Mouse (Mus musculus) urinary bladder, postnatal 10 days (tissue): ENCODE measurements around the gene Thg1l.
A peak's percentile ranks its signal among the peaks of the same experiment; 100 is the strongest.

Experiments
- DNase-seq: peaks from one replicate; pipeline ENCODE4 v3.0.0; 2022; ENCODE audit warnings: low spot score

Gene Thg1l

GRCm38 (mm10) chr11:45955127-45955627 is at the start of gene Thg1l:
Gene Thg1l (minus strand): TSS chr11:45955494.
- peak; percentile 48 for DNase-seq

DNA sequence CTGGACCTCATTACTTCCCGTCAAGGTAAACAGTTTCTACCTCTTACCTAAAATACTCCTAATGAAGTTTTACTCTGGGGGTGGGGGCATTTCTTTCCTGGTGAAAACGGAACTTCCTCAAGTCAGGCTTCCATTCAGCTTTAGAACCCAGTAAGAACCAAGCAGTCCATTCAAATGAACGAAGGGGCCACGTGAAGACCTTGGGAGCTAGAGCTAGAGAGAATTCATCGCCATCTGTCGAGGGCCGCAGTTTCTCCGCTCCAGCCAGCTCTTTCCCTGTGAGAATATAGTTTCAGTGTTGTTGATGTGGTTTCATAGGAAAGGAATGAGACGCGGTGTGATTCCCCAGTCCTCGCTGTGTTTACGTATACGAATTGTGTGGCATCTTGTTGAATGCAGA is 36.8 kb upstream of the Thg1l start:
- DNase-seq, result no peak

DNA sequence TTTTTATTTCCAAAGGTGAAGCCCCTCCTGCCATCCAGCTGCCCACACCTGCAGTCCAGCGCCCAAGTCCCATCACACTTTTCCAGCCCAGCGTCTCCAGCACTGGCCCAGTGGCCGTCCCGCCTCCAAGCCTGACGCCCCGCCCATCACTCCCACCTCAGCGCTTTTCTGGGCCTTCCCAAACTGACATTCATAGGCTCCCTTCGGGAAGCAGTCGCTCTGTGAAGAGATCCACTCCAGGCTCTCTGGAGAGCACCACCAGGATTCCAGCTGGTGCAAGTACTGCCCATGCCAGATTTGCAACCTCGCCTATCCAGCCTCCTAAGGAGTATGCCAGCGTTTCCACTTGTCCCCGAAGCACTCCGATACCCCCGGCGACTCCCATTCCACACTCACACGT is 36.3 kb upstream of the Thg1l start:
- DNase-seq, result no peak

- DNase-seq, result no peak
Measured at GRCm38 (mm10) chr11:45980893-45981253, 25.6 kb upstream of the Thg1l start.

GRCm38 (mm10) chr11:45979946-45980892 is 24.9 kb upstream of the Thg1l start, which contains the start of gene Sox30:
Gene Sox30 (plus strand): TSS chr11:45980310.
- no peak for DNase-seq

DNA sequence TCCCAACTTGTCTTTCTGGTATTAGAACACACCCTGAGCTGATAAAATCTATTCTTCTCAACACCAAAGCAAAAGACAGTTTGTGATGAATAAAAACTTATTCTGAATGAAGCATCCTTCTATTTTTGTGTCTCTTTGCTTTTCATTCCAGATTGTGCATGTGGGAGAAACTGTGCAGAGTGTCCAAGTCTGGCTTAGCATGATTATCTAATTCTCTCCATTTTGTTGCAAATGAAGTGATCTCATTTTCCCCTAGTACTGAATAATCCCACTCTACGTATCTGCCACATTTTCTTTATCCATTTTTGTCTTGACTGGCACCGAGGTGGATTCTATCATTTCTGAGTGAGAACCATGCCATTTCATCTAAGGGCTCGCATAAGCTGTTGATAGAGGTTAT is 20.8 kb upstream of the Thg1l start:
- no peak for DNase-seq

DNA sequence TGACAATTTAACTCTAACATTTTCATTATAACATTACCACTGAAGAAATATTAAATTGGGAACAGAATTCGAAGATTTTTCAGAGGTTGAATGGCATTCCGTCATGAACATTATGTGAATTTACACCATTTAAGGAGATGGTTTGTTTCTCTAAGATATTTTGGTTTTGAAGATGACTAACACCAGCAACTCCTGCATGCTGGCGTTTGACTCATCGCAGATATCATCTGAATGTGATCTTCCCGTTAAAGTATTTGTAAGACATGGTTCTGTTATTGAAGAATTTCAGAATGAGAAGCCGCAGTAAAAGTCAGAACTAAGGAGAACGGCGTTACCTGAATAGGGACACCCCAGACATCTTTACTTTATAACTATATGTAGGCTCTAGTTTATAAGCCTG is 19.2 kb upstream of the Thg1l start:
- DNase-seq, result no peak

DNA sequence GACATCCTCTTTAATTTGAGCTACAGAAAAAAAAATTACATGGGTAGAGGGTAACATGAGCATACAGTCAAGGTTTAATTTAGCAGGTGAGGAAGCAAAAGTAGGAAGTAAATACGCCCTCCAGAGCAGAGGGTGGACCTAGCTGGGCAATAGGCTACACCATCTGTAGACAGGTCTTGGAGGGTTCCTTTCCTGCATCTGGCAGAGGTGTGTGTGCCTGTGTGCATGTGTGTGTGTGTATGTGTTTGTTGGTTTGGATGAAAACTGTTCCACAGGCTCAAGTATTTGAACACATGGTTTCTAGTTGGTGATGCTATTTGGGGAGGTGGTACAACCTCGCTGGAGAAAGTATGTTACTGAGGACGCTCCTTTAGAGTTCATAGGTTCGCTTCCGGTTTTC is 18.3 kb upstream of the Thg1l start:
- no peak for DNase-seq

DNA sequence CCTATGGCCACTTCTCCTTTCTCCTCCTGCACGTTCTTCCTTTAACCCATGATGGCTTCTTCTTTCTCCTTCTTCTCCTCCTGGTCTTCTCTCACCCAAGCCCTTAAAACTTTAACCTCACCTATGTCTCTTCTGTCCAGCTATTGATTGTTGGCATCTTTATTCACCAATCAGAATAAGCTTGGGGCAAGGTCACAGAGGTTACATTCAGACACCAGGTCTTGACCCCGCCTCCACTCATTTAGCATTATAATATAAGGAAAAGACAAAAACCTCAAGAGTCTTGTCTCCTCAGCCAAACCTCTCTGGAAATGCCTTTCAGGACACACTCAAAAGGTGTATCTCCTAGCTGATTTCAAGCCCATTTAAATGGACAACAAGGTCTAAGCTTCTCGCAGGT is 13.2 kb upstream of the Thg1l start:
- no peak for DNase-seq

GRCm38 (mm10) chr11:45966896-45967295 is 11.6 kb upstream of the Thg1l start:
- DNase-seq, result no peak

- no peak for DNase-seq
Measured at GRCm38 (mm10) chr11:45960003-45960402, 4.7 kb upstream of the Thg1l start.

DNA sequence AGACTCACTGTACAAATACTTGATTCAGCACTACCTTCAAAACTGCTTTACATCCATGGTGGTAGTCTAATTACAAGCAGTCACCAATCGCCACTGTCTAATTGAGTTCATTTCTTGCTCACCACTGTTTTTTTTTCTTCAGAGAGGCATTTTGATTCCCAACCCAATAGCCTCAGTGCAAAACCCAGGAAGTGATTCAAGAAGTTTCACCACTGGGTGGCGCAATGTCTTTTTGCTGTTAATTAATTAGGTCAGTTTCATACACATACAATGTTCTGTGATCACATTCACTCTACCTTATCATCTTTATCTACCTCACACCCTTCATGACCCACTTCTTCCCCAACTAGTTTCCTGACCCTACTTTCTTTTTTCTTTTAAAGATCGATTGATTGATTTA is 4.3 kb upstream of the Thg1l start:
- DNase-seq, result no peak

DNA sequence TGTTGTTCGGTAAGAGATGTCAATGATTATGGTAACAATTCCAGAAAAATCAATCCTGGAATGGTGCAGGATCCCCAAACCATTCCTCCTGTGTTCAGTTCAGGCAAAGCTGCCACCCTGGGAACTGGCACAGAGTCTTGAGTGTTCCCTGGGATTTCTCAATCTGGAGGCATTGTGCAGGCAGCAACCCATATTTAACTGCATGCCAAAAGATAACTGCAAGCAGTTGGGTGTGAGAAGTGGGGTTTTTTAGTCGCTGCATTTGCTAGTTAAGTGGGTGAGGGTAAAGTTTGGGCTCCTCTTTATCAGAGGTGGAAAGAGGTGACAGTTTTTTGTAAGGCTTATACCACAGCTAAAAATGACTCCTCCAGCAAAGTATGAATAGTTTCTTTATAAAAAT is 7.8 kb downstream of the Thg1l start:
- DNase-seq, result no peak

GRCm38 (mm10) chr11:45946796-45947195 is 8.5 kb downstream of the Thg1l start:
- no peak for DNase-seq

- peak; percentile 91 for DNase-seq
Measured at GRCm38 (mm10) chr11:45944643-45945156, 10.6 kb downstream of the Thg1l start, which contains the start of gene Lsm11. Gene Lsm11 (minus strand): TSS chr11:45944935.

- no peak for DNase-seq
Measured at GRCm38 (mm10) chr11:45943891-45944642, 11.2 kb downstream of the Thg1l start.

DNA sequence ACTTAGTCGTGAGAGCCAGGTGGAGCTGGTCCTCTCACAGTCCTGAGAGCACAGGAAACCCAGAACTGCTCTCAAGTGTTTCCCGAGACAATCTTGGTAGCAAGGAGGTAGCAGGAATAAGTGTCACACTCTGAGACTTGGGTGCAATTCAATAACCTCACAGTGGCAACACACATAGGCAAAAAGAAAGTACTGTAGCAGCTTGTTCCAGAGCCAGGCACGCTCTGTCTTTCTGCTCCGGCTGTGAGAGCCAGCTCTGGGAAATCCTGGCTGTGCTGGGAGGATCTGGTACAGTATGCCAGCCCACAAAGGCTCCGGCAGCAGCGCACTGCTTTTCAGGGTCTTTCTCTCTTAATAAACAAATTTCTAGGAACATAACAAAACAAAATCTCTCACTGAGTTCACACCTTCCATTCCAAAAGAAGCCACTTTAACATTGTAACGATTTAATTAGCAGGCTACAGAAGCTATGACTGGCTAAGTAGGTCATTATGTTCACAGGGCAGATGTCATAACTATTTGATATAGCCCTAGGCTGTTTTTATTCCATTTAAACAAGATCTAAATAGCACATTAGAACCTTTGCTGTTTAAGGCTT is 12.1 kb downstream of the Thg1l start:
- no peak for DNase-seq

DNA sequence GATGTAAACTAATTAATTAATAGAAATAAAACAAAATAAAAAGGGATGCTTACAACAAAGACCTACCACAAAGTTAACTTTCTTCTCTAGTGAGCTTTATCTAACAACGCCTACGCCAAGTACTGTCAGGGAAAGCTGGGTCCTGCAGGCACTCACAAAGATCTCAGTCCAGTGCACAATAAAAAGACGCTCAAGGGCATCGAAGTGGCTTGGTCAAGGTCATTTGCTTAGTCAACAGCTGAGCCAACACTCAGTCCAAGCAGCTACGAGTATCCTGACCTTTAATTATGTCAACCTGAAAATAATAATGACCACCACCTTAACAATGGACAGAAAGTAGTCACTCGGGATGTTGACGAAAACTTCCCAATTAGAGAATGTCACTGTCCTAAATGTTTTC is 13.0 kb downstream of the Thg1l start:
- no peak for DNase-seq

GRCm38 (mm10) chr11:45938917-45939316 is 16.4 kb downstream of the Thg1l start:
- no peak for DNase-seq

- DNase-seq, result no peak
Measured at GRCm38 (mm10) chr11:45937478-45937877, 17.8 kb downstream of the Thg1l start.

DNA sequence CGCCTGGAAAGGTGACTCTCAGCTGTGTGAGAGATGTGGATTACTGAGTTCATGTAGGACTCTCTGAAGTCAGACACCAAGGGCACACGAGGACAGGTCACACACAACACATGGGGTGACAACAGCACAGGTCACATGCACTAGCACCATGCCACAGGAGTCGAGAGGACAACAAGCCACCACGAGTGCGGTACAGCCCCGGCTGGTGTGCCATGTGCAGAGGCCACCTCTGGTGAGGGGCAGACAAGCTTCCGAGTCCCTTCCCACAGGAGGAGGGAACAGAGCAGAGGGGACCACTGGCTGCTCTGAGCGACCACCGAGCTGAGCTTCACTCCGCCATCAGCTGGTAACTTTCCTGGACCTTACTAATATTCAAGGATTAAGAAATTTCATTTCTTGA is 22.5 kb downstream of the Thg1l start:
- DNase-seq, result no peak

GRCm38 (mm10) chr11:45929541-45929940 is 25.8 kb downstream of the Thg1l start:
- DNase-seq, result no peak
